Mouse (Mus musculus): Measurements from ENCODE around the gene Arl13a. TPM values are rescaled to one million over a fixed set of nuclear protein-coding genes. Genes with fewer than 3 reads are reported as not detected.

Arl13a gene
- total RNA-seq, 2 experiments from 2014 or later: not detected

Other genes with a start within 250 kb of the Arl13a start
- 1 to 10 TPM; 1.1 to 1.6 TPM for gene Sytl4, start 205.7 kb upstream of the Arl13a start, total RNA-seq (2021)
- 10 to 100 TPM; 10.2 to 13.4 TPM for gene Cstf2, start 128.3 kb upstream of the Arl13a start, total RNA-seq (2021)
- gene Xkrx, start 25.4 kb upstream of the Arl13a start, total RNA-seq (2021): 1 to 10 TPM in 1 of 2 experiments, under 1 TPM in 1; 0.61 to 1.5 TPM
- under 1 TPM in 1 of 2 experiments, not detected in 1; 0.39 TPM for gene Nox1, start 34.5 kb downstream of the Arl13a start, total RNA-seq (2021)
- 10 to 100 TPM; 43.7 to 55.0 TPM for gene Trmt2b, start 89.5 kb downstream of the Arl13a start, total RNA-seq (2021)
- gene Tmem35a, start 107.7 kb downstream of the Arl13a start, total RNA-seq (2021): 1 to 10 TPM; 6.3 to 8.1 TPM
- under 1 TPM; 0.48 to 0.55 TPM for gene Cenpi, start 120.6 kb downstream of the Arl13a start, total RNA-seq (2021)
- under 1 TPM; 0.08 to 0.39 TPM for gene Drp2, start 217.1 kb downstream of the Arl13a start, total RNA-seq (2021)